In the genomic region with DNA sequence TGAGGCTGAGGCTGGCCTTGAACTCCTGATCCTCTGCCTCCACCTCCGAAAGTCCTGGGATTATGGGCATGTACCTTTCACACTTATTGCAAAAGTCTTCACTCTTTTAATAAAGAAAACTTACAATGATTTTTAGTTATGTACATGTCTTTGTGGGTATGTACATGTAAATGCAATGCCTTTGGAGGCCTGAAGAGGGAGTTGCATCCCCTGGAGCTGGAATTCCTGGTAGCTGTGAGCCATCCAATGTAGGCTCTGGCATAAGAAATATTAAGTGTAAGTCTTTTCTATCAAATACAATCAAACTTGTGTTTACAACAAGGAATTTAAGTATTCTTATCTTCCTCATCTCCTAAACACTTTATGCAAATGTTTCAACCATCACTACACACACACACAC, we compare ENCODE assay signal across 30 mouse cellular contexts. TPM values are rescaled to one million over a fixed set of nuclear protein-coding genes. Genes with fewer than 3 reads are reported as not detected.
DNase-seq lines count a peak whose midpoint lies in the region; ATAC-seq and TF ChIP-seq lines count a peak whose summit lies in the region.
"Had no signal": no experiment of that assay in that cellular context is flagged by ENCODE, and none has a peak within 500 bp of the region (broad histone marks: within the 10 kb centered on the region; RNA-seq: fewer than 3 reads in every experiment).

No protein-coding gene starts in this region.

- no peak overlapping the region for H3K4me3 ChIP-seq in intestine, postnatal 0 days (ENCODE audit: low read depth, low read length)
- H3K4me3 ChIP-seq in intestine, embryonic 16.5 days (ENCODE audit: low read length) = no peak overlapping the region
- no peak overlapping the region for H3K4me3 ChIP-seq in lung, embryonic 14.5 days (ENCODE audit: low read depth, low read length)
- H3K4me3 ChIP-seq in E14TG2a.4 (replicated peaks; ENCODE audit: low read length) = no peak overlapping the region
- H3K4me3 ChIP-seq: heart, embryonic 10.5 days; heart, embryonic 13.5 days; hindbrain, embryonic 12.5 days; hindbrain, embryonic 15.5 days had no signal

- DNase-seq in lung, embryonic 14.5 days = no peak
- DNase-seq in lung, postnatal 36 days = no peak
- peak; percentile 40 for DNase-seq in R1 (ENCODE audit: low read depth, low spot score)
- no peak for DNase-seq in gastrocnemius, adult 18-20 months (ENCODE audit: low spot score)
- DNase-seq: adrenal gland, postnatal 10 days; adrenal gland, postnatal 36 days; B cell, adult 2 months; cerebellum, adult 18-20 months; cerebellum, adult 9-10 months; cerebellum, postnatal 14 days; forebrain, postnatal 0 days; gastrocnemius, postnatal 25 days; heart, adult 18-20 months; heart, postnatal 14 days; heart, postnatal 4 days had no signal

- H3K4me2 ChIP-seq in intestine, postnatal 0 days (replicated peaks; ENCODE audit: low read depth) = no peak overlapping the region
- no peak overlapping the region for H3K4me2 ChIP-seq in intestine, embryonic 16.5 days (ENCODE audit: low read depth, low read length)
- H3K4me2 ChIP-seq in lung, embryonic 14.5 days = no peak overlapping the region
- H3K4me2 ChIP-seq: heart, embryonic 13.5 days; hindbrain, embryonic 12.5 days; hindbrain, embryonic 15.5 days had no signal

- H3K36me3 ChIP-seq in intestine, postnatal 0 days (ENCODE audit: control insufficient read depth, insufficient read depth) = no peaks in the 10 kb centered on the region
- no peaks in the 10 kb centered on the region for H3K36me3 ChIP-seq in intestine, embryonic 16.5 days (ENCODE audit: control insufficient read depth, insufficient read depth, low read length)
- no peaks in the 10 kb centered on the region for H3K36me3 ChIP-seq in lung, embryonic 14.5 days (ENCODE audit: insufficient read depth)
- H3K36me3 ChIP-seq in E14TG2a.4 (ENCODE audit: insufficient read depth, low read length) = no peaks in the 10 kb centered on the region
- H3K36me3 ChIP-seq: heart, embryonic 10.5 days; heart, embryonic 13.5 days; hindbrain, embryonic 12.5 days; hindbrain, embryonic 15.5 days had no signal

- H3K4me1 ChIP-seq in intestine, postnatal 0 days (replicated peaks; ENCODE audit: control insufficient read depth, insufficient read depth, low read length) = no peaks in the 10 kb centered on the region
- H3K4me1 ChIP-seq in intestine, embryonic 16.5 days (ENCODE audit: control insufficient read depth, insufficient read depth, low read length) = no peaks in the 10 kb centered on the region
- H3K4me1 ChIP-seq in lung, embryonic 14.5 days (ENCODE audit: insufficient read depth) = no peaks in the 10 kb centered on the region
- H3K4me1 ChIP-seq in E14TG2a.4 (replicated peaks; ENCODE audit: low read depth, low read length) = peaks cover 15% of the 10 kb centered on the region
- H3K4me1 ChIP-seq: heart, embryonic 13.5 days had no signal

- no peaks in the 10 kb centered on the region for H3K9me3 ChIP-seq in intestine, postnatal 0 days (ENCODE audit: control insufficient read depth)
- no peaks in the 10 kb centered on the region for H3K9me3 ChIP-seq in intestine, embryonic 16.5 days (ENCODE audit: control insufficient read depth, low read length)
- H3K9me3 ChIP-seq in lung, embryonic 14.5 days (ENCODE audit: low read depth, low read length) = no peaks in the 10 kb centered on the region
- H3K9me3 ChIP-seq in E14TG2a.4 (ENCODE audit: low read length) = no peaks in the 10 kb centered on the region
- H3K9me3 ChIP-seq: heart, embryonic 10.5 days; heart, embryonic 13.5 days; hindbrain, embryonic 12.5 days; hindbrain, embryonic 15.5 days had no signal

- no peak overlapping the region for H3K27ac ChIP-seq in intestine, postnatal 0 days (ENCODE audit: low read depth, low read length)
- no peak overlapping the region for H3K27ac ChIP-seq in intestine, embryonic 16.5 days (ENCODE audit: low read length)
- no peak overlapping the region for H3K27ac ChIP-seq in lung, embryonic 14.5 days (ENCODE audit: low read depth)
- H3K27ac ChIP-seq: heart, embryonic 10.5 days; heart, embryonic 13.5 days; hindbrain, embryonic 12.5 days; hindbrain, embryonic 15.5 days had no signal

- TF ChIP-seq CTCF in intestine, postnatal 0 days (IDR thresholded peaks at IDR 0.05; ENCODE audit: low read depth) = 0 out of 2 replicates have a peak, but pooled peaks have one; percentile 9
- peak; percentile 17; the same call in 1 of the 2 replicates for TF ChIP-seq CTCF in lung, embryonic 14.5 days (IDR thresholded peaks at IDR 0.05; ENCODE audit: low read depth)
- TF ChIP-seq CTCF in E14TG2a.4 (conservative IDR thresholded peaks at IDR 0.05; ENCODE audit: low read length) = peak; percentile 81

- WGBS in intestine, postnatal 0 days = 94% methylated on average over 1 of the region's 1 CpGs
- 80% methylated on average over 1 of the region's 1 CpGs for whole genome bisulfite sequencing in intestine, embryonic 16.5 days
- 84% methylated on average over 1 of the region's 1 CpGs for WGBS in lung, embryonic 14.5 days

- no peak for ATAC-seq in intestine, postnatal 0 days
- no peak for ATAC-seq in intestine, embryonic 16.5 days
- no peak for ATAC-seq in lung, embryonic 14.5 days (ENCODE audit: insufficient read depth)
- ATAC-seq: forebrain, embryonic 14.5 days; forebrain, postnatal 0 days had no signal

- no peak overlapping the region for H3K9ac ChIP-seq in intestine, postnatal 0 days (ENCODE audit: low read depth, low read length)
- no peak overlapping the region for H3K9ac ChIP-seq in intestine, embryonic 16.5 days (ENCODE audit: low read depth, low read length)
- no peak overlapping the region for H3K9ac ChIP-seq in lung, embryonic 14.5 days
- H3K9ac ChIP-seq: forebrain, postnatal 0 days; heart, embryonic 13.5 days; hindbrain, embryonic 12.5 days; hindbrain, embryonic 15.5 days had no signal

- peaks cover 3% of the 10 kb centered on the region; the same call in 1 of the 2 replicates for H3K27me3 ChIP-seq in intestine, postnatal 0 days (replicated peaks; ENCODE audit: control insufficient read depth, insufficient read depth, low read length)
- no peaks in the 10 kb centered on the region; the same call in 1 of the 2 replicates for H3K27me3 ChIP-seq in intestine, embryonic 16.5 days (replicated peaks; ENCODE audit: control insufficient read depth, insufficient read depth, low read length)
- H3K27me3 ChIP-seq in lung, embryonic 14.5 days (ENCODE audit: insufficient read depth, low read length) = no peaks in the 10 kb centered on the region
- no peaks in the 10 kb centered on the region for H3K27me3 ChIP-seq in E14TG2a.4 (ENCODE audit: insufficient read depth, low read length)
- H3K27me3 ChIP-seq: hindbrain, embryonic 12.5 days; hindbrain, embryonic 15.5 days had no signal

RNA-seq across cellular contexts. Expression of a gene that starts 19.9 kb away (rescaled TPM):
- polyA plus RNA-seq in intestine, postnatal 0 days (2015; fragmentation: Nextera tagmentation; extraction: Ambion mirVana) = not detected in 2 replicates
- 0.10 TPM in 1 of 2 replicates, not detected in the other for polyA plus RNA-seq in intestine, embryonic 16.5 days (2015; fragmentation: Nextera tagmentation; extraction: Ambion mirVana)
- not detected in 2 replicates for polyA plus RNA-seq in lung, embryonic 14.5 days (2014; fragmentation: Nextera tagmentation; extraction: Ambion mirVana)
- total RNA-seq in gastrocnemius, adult 18-20 months (2021) = not detected
- total RNA-seq: CH12.LX; forebrain, postnatal 0 days; gastrocnemius, adult 8-10 months; gastrocnemius, postnatal 25 days; heart, adult 18-20 months; heart, postnatal 14 days; heart, postnatal 4 days had no signal
- polyA plus RNA-seq: embryonic facial prominence, embryonic 11.5 days; forebrain, embryonic 11.5 days; forebrain, embryonic 14.5 days; forebrain, postnatal 0 days; heart, embryonic 13.5 days; hindbrain, embryonic 12.5 days; hindbrain, embryonic 15.5 days had no signal

RNA-seq across cellular contexts. Expression of a gene that starts 31.0 kb away (rescaled TPM):
- 1.5 and 1.6 TPM in 2 replicates for polyA plus RNA-seq in intestine, postnatal 0 days (2015; fragmentation: Nextera tagmentation; extraction: Ambion mirVana)
- polyA plus RNA-seq in intestine, embryonic 16.5 days (2015; fragmentation: Nextera tagmentation; extraction: Ambion mirVana) = 0.91 and 1.1 TPM in 2 replicates
- 1.4 and 1.5 TPM in 2 replicates for polyA plus RNA-seq in lung, embryonic 14.5 days (2014; fragmentation: Nextera tagmentation; extraction: Ambion mirVana)
- total RNA-seq in gastrocnemius, adult 18-20 months (2021) = under 1 TPM in 1 of 2 experiments, not detected in 1; 0.12 TPM
- total RNA-seq: heart, postnatal 4 days had no signal

RNA-seq across cellular contexts. Expression of a gene that starts 31.6 kb away (rescaled TPM):
- 0.14 TPM in 1 of 2 replicates, not detected in the other for polyA plus RNA-seq in intestine, postnatal 0 days (2015; fragmentation: Nextera tagmentation; extraction: Ambion mirVana)
- polyA plus RNA-seq in intestine, embryonic 16.5 days (2015; fragmentation: Nextera tagmentation; extraction: Ambion mirVana) = 0.47 and 0.53 TPM in 2 replicates
- 0.93 and 1.0 TPM in 2 replicates for polyA plus RNA-seq in lung, embryonic 14.5 days (2014; fragmentation: Nextera tagmentation; extraction: Ambion mirVana)
- total RNA-seq in gastrocnemius, adult 18-20 months (2021) = under 1 TPM in 1 of 2 experiments, not detected in 1; 0.30 TPM
- total RNA-seq: CH12.LX; gastrocnemius, adult 8-10 months; gastrocnemius, postnatal 25 days had no signal
- polyA plus RNA-seq: embryonic facial prominence, embryonic 11.5 days had no signal

RNA-seq across cellular contexts. Expression of a gene that starts 42.3 kb away (rescaled TPM):
- polyA plus RNA-seq in intestine, postnatal 0 days (2015; fragmentation: Nextera tagmentation; extraction: Ambion mirVana) = not detected in 2 replicates
- not detected in 2 replicates for polyA plus RNA-seq in intestine, embryonic 16.5 days (2015; fragmentation: Nextera tagmentation; extraction: Ambion mirVana)
- polyA plus RNA-seq in lung, embryonic 14.5 days (2014; fragmentation: Nextera tagmentation; extraction: Ambion mirVana) = not detected in 2 replicates
- not detected for total RNA-seq in gastrocnemius, adult 18-20 months (2021)
- total RNA-seq: adrenal gland, adult 18-20 months; adrenal gland, postnatal 10 days; adrenal gland, postnatal 36 days; CH12.LX; forebrain, postnatal 0 days; gastrocnemius, adult 8-10 months; gastrocnemius, postnatal 25 days; heart, postnatal 14 days; heart, postnatal 4 days had no signal
- polyA plus RNA-seq: embryonic facial prominence, embryonic 11.5 days; embryonic facial prominence, embryonic 14.5 days; forebrain, embryonic 11.5 days; forebrain, postnatal 0 days; heart, embryonic 10.5 days; heart, embryonic 13.5 days; heart, embryonic 16.5 days had no signal

Comparison
In these comparisons a context has a peak if more than half of its experiments do, and no peak if none do; other contexts are left out.
1. CTCF ChIP-seq: peak in every context shown above with its lines; median percentile 81 in E14TG2a.4; 17 in lung, embryonic 14.5 days; 9 in intestine, postnatal 0 days.